Mouse (Mus musculus) kidney, adult 2 months (tissue): ENCODE measurements around the gene Obp2a.

Experiments used
- CTCF ChIP-seq: fragments of 200-500 bp; conservative IDR thresholded peaks from 2 replicates; pipeline ENCODE4 v1.5.1; 2011; ENCODE audit warnings: low read depth, mild to moderate bottlenecking, control low read depth, low read length, moderate library complexity, mixed read lengths; ENCODE audit not compliant: insufficient read depth, insufficient read length
- POLR2A ChIP-seq: fragments of 200-500 bp; IDR thresholded peaks from one replicate; pipeline ENCODE4 v1.6.1; 2011; ENCODE audit warnings: low read depth, low read length, control low read depth

GRCm38 (mm10) chr2:25686941-25687340, 12.9 kb upstream of the Obp2a start:
- TF ChIP-seq CTCF (no peak), POLR2A (no peak)
